Mouse (Mus musculus): ENCODE measurements around the gene Vmn1r6. TPM values are rescaled to one million over a fixed set of nuclear protein-coding genes. Genes with fewer than 3 reads are reported as not detected.
"Not testable (repeated sequence)": the region's sequence is repeated elsewhere in the genome, so short reads cannot be mapped to it uniquely, and the experiment has no call there.

The Vmn1r6 gene
- total RNA-seq (2021): not detected

GRCm38 (mm10) chr6:56996943-56997342 lies at the start of gene Vmn1r6:
Vmn1r6 (plus strand) TSS chr6:56997243.
- intact Hi-C loops (cut with DNase I): no loop called here
- DNase-seq (ENCODE audit: low spot score in 2 of 2): no peak

GRCm38 (mm10) chr6:56956436-56956835 lies 40.6 kb upstream of the Vmn1r6 start:
- intact Hi-C loops (cut with DNase I): no loop called here

GRCm38 (mm10) chr6:56969973-56970372 lies 27.1 kb upstream of the Vmn1r6 start, which contains the start of gene Vmn1r5:
Vmn1r5 (plus strand) TSS chr6:56970273.
- intact Hi-C loops (cut with DNase I): no loop called here
- DNase-seq (ENCODE audit: low spot score in 2 of 2): no peak

More at GRCm38 (mm10) chr6:56956436-56956835, 40.6 kb upstream of the Vmn1r6 start:
- DNase-seq (ENCODE audit: low spot score in 2 of 2): no peak

GRCm38 (mm10) chr6:57025224-57025623 lies 28.2 kb downstream of the Vmn1r6 start, which contains the start of gene Vmn1r7:
Vmn1r7 (minus strand) TSS chr6:57025324.
- intact Hi-C loops (cut with DNase I); DNase-seq (ENCODE audit: low spot score in 2 of 2): not testable (repeated sequence)

- intact Hi-C loops (cut with DNase I): no loop called here
- no peak for DNase-seq (ENCODE audit: low spot score in 2 of 2)
Measured at GRCm38 (mm10) chr6:57031984-57032383, 34.9 kb downstream of the Vmn1r6 start, which contains the start of gene Vmn1r8. Vmn1r8 (plus strand) TSS chr6:57032284.

GRCm38 (mm10) chr6:57034674-57035073 lies 37.6 kb downstream of the Vmn1r6 start:
- no peak for DNase-seq (ENCODE audit: low spot score in 2 of 2)
- intact Hi-C loops (cut with DNase I): no loop called here

Other genes with a start within 250 kb of the Vmn1r6 start
- 10 to 100 TPM; 58.7 to 60.4 TPM for gene Kbtbd2, start 199.4 kb upstream of the Vmn1r6 start, total RNA-seq (2021)
- gene Fkbp9, start 165.2 kb upstream of the Vmn1r6 start, total RNA-seq (2021): 10 to 100 TPM; 23.5 to 24.9 TPM
- 10 to 100 TPM; 50.9 to 51.7 TPM for gene Nt5c3, start 73.3 kb upstream of the Vmn1r6 start, total RNA-seq (2021)
- gene Vmn1r4, start 73.2 kb upstream of the Vmn1r6 start, total RNA-seq (2021): under 1 TPM; 0.46 to 0.48 TPM
- gene Vmn1r5, start 27.0 kb upstream of the Vmn1r6 start, total RNA-seq (2021): not detected
- gene Vmn1r7, start 28.1 kb downstream of the Vmn1r6 start, total RNA-seq (2021): not detected
- gene Vmn1r8, start 35.0 kb downstream of the Vmn1r6 start, total RNA-seq (2021): not detected
- gene Vmn1r9, start 69.5 kb downstream of the Vmn1r6 start, total RNA-seq (2021): not detected
- not detected for gene Vmn1r10, start 112.2 kb downstream of the Vmn1r6 start, total RNA-seq (2021)
- not detected for gene Vmn1r11, start 136.2 kb downstream of the Vmn1r6 start, total RNA-seq (2021)
- gene Vmn1r12, start 159.7 kb downstream of the Vmn1r6 start, total RNA-seq (2021): not detected
- gene Vmn1r13, start 206.0 kb downstream of the Vmn1r6 start, total RNA-seq (2021): not detected
- not detected for gene Vmn1r14, start 234.4 kb downstream of the Vmn1r6 start, total RNA-seq (2021)